Mouse (Mus musculus): Measurements from ENCODE around the gene Lypd8.

The Lypd8 gene

DNA sequence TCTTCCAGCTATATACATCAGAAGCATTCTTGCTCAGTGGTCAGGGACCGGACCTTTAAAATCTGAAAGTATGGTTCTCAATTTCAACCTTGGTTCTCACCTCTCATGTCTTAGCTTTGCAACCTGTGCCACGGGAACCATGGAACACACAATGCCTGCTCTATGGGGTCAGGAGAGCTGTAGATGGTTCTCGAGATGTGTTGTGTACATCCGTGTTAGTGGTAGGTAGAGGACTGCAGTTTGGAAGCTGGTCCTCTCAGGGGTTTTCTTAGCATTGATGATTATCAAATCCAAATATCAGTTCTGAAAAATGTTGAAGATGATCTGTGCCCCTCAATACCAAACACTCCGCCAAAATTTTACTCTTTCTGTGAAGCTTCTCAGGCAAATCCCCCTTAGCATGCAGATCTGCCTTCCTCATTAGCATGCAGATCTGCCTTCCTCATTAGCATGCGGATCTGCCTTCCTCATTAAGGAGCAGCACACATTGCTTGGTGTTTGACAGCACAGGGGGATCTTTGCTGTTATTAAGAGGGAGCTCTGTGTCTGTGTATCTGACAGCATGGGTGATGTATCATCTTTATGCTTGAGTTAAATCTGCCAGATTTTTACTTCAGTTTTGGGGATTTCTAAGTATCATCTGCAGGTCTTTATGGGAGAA is 21.3 kb downstream of the Lypd8 start:
- DNase-seq: no peak

DNA sequence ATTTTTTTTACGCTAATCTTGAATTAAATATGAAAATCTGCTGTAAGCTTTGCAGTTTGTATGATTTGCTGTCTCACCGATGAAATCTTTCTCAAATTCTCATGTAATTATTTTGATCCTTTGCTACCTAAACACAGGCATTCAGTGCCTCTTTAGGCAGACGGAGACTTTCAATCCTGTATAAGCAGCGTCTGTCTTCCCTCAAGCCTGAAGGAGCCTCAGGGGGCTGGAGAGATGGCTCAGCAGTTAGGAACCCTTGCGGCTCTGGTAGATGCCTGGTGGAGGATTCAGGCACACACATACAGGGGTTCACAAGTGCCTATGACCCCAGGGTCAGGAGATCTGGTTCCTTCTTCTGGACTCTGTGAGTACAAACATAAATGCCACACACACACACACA is 21.8 kb downstream of the Lypd8 start:
- DNase-seq: no peak

DNA sequence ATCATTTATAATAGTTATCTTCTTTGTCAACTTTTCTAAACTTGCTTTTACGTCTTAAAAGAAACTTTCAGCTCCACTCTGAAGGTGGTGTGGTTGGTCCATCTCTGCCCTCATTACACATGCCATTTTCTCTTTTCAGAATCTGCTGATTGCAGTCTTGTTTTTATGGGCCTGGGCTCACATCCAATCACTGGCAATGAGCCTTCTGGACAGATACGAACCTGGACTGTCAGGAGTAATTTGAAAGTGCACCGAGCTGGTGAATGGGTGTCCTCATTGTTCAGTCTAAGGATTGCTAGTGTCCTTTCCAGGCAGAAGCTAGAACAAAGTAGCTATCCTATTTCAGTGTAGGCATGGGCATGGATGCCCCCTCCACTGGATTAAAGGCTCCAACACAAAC is 29.2 kb downstream of the Lypd8 start:
- no peak for DNase-seq

DNA sequence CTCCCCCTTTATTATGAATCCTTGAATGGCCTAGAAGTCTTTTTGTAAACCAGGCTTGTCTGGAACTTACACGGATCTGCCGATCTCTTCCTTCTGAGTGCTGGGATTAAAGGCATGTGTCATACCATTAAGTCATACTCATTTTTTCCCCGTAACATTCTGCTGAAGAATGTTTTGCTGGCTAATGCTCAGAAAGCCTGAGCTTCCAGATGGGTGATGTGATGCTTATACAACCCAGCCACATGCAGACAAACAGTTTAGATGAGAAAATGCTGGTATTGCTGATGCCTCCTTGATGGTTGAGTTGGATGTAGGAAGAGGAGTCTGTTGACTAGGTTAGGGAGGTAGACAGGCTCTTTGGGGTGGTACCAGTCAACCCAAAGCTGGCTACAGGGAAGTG is 39.5 kb downstream of the Lypd8 start:
- DNase-seq: no peak

DNA sequence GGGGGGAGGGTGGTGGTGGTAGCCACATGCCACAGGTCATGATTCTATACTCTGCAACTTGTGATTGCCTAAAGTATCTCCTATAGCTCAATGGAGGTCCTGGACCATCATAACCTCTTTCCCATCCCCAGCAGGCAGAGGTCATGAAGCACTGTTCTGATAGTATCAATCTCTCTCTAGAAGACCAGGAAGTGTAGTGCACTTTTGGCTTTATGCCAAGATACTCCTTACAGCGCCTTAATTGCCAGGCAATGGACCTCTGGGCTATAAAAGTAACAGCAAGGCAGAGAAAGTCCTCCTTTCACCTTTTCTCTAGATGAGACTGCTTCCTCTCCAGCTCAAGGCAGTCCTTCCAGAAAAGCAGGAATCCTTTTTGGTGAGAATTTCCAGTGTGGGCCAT is 42.0 kb downstream of the Lypd8 start, which contains the start of gene 1810065E05Rik:
Gene 1810065E05Rik (plus strand): TSS at position 297 of the 400 bp plus-strand sequence.
- DNase-seq: no peak

GRCm38 (mm10) chr11:58432259-58432658 is 53.4 kb downstream of the Lypd8 start, which contains the start of gene Gm12253:
Gene Gm12253, plus strand, starts transcription at chr11:58432559.
- DNase-seq: no peak

DNA sequence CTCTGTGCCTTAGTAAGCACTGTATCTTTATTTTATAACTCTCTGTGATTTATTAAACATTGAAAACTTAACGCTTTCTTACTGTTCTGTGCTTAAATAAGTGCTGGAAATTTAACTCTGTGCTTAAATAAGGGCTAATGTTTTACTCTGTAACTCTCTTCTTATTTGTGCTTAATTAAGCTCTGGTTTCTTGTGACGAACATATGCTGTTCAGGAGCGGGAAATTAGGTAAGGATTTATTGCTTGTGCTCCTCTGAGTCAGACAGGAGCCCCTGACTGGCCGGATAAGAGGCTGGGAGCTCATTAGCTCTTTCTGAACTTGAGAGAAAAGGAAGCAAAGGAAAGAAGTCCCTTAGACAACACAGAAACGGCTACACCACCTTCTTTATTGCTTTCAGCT is 59.0 kb downstream of the Lypd8 start:
- DNase-seq: no peak
